Mouse (Mus musculus): Measurements from ENCODE around the gene Naa60. TPM values are rescaled to one million over a fixed set of nuclear protein-coding genes. Genes with fewer than 3 reads are reported as not detected.

Gene Naa60
- total RNA-seq, 2 experiments from 2014 or later: 71.6 to 77.2 TPM

DNA sequence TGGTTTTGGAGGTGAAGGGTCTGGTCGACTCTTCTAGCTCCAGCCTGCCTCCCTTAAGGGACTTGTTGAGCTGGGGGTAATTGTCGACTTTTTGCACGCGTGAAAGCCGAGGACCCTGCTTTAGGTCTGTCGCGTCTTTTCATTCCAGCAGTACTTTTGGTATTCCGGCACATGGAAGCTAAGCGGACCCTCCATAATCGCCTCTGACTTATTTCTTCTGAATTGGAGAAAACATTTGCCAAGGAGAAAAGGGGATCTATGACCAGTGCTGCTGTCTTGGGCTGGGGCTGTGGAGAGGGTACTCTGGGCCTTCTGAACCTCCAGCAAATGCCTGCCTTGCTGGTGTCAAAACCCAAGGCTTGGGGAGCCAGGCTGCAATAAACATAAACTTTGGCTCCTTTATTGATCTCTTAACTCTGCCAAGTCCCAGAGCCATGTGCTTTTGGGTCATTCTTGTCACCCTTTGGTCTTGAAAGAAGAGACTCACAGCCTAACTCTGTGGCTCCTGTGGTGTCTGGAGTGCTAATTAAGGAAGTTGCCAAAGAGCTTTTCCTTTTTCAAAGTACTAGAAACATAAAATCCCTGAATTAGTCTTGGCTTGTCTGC is 13.0 kb downstream of the Naa60 start:
- DNase-seq (ENCODE audit: low spot score in 2 of 2): no peak

DNA sequence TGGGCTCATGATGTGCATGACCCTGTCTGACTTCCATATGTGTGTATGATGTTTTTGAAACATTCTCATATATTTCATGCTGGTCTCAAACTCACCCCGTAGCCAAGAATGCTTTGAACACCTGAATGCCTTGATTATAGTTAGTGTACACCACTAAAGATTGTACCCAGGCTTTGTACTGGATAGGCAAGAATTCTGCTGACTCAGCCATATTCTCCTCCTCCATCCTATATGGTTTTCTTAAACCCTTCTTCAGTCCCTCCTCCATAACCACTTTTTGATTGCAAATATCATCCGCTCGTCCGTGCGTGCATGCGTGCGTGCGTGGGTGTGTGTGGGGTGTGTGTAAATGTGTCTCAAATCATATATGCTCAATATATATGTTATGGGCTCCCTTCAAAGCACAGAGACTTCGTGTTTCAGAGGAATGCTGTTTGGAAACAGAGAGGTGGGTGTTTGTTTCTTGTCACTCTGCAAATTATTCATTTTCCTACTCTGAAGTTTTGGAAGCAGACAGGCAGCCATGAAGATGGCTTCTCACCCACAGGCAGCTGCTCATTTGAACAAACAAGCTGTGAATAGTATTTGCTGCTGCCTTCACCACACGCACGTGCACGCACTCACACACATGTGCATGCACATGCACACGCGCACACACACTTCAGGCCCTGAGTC is 19.6 kb downstream of the Naa60 start:
- DNase-seq (ENCODE audit: low spot score in 2 of 2): no peak

DNA sequence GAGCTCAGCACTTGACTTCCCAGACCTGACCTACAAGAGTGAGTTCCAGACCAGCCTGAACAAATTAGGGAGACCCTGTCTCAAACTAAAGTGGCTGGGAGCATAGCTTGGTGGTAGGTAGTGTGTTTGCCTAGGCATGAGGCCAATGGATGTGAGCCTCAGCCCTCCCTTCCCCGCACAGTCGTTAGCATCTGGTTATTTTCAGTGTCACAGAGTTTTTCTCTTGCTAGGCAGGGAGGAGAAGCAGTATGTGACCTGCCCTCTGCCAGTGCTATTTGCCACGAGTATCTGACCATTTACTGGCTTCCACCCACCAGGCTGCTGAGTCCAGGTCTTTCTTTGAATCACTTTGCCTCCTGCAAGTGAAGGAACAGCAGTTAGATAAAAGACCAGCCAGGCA is 21.6 kb downstream of the Naa60 start:
- no peak for DNase-seq (ENCODE audit: low spot score in 2 of 2)

DNA sequence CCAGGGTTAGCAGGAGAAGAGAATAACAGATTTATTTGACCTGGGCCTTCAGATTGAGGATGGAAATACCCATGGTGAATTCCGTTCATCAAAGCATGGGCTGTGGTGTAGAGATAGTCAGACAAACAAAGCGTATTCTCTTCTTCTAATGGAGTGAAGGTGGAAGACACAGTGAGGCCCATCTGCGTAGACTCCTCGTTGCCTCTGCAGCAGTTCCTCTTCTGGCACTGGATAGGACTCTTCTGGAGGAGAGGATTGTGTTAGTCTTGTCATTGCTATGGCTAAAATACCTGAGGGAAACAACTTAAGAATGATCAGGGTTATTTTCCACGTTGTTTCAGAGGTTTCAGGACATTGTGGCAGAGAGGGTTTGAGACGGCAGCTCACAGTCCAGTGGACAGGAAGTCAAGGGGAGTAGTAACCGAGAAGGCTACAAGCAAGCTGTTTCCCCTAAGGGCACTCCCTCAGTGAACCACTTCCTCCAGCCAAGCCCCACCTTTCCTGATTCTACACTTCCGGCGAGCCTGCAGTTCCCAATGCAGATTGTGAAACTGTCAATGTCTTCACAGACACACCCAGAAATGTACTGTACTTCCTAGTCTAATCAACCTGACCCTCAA is 23.1 kb downstream of the Naa60 start:
- DNase-seq (ENCODE audit: low spot score in 2 of 2): no peak

DNA sequence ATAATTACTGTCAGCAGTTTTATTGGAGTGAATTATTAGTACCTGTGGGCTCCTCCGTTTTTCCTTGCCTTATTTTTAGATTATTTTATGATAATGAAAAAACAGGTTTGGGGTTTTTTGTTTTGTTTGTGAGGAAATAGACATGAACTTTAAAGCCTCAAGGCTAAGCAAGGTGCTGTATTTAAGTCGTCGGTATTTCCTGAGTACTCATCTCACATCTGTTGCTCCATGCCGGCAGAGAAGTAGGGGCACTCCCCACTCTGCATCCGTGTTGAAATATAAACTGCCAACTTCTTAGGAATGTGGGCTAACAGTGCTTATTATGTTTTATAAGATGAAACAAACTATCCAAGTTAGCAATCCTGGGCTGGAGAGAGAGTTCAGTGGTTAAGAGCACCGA is 23.9 kb downstream of the Naa60 start:
- DNase-seq (ENCODE audit: low spot score in 2 of 2): no peak

DNA sequence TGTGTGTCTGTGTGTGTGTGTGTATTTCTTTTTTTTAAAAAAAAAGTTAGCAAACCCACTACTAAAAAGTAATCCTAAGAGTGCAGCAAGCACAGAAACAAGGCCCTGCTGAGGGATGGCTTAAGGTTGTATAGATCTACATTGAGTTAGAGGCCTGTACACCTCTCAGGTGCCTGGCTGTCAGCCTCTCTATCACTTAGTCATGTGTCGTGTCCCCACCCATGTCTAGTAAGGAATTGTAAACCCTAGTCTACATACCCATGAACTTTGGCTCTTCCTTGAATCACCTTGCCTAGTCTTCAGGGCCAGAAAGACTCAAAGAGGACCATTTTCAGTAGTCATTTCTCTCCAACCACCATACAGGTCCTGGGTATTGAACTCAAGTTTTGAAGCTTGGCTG is 24.4 kb downstream of the Naa60 start:
- DNase-seq (ENCODE audit: low spot score in 2 of 2): no peak

DNA sequence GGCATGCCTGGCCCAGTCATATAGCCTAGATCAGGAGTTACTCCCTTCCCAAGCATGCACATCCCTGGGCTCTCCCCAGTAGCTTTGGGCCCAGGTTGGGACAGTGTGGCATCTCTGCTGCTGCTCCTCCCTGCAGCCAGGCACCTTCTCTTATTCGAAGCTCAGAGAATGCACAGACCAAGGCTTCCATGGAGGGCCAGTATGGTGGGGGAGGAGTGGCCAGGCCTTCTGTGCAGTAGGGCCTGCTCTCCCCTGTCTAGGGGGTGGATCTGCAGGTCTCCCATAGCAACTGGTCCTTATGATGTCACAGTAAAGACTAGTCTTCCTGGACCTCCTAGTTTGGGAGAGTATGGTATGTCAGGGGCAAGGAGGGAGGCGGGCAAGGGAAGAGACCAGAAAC is 35.3 kb downstream of the Naa60 start:
- no peak for DNase-seq (ENCODE audit: low spot score in 2 of 2)

DNA sequence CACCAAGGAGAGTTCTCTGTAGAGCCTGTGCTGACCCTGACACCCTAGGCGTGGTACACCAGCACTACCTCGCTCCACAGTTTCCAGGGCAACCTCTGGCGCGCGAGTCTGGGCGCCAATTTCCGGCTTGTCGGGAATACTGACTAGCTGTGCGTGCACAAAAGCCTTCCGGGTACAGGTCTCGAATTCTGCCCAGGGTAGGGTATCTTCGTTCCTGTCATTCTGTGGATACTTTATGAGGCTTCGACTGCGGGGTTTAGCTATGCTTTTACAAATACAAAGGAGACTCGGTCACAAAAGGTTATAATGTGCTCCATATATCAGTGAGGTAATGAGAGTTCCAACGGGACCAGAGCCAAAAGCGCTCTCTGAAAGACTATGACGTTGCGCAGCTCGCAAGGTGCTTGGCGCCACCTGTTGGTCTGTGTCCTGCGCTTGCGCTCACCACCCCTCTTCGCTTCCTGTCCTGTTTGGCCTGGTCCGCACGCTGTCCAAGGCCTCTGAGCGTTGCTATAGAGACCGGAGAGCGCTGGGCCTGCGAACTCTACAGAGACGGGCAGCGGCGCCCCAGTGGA is 36.4 kb downstream of the Naa60 start, which contains the start of the genes 1700037C18Rik and Cluap1:
Gene 1700037C18Rik (minus strand): TSS at position 153 of the 575 bp plus-strand sequence.
Gene Cluap1 (plus strand): TSS at position 265 of the 575 bp plus-strand sequence.
- DNase-seq (ENCODE audit: low spot score in 2 of 2): peak; percentile 65 to 85

DNA sequence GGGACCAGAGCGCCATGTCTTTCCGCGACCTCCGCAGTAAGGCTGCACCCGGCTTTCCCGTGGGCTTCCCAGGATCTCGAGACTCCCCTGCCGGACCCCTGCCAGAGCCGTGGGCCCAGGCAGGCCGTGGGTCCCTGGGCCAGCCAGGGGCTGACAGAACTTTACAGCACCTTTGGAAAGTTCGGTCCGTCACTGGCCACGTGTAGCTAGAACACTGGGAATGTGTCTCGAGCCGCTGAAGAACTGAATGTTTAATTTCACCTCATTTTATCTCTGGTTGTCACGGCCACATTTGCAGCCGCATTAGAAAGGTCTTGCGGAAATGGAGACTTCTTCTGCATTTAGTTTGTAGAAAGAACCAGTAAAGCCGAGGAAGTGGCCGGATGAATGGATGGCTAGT is 36.9 kb downstream of the Naa60 start:
- DNase-seq (ENCODE audit: low spot score in 2 of 2): no peak

DNA sequence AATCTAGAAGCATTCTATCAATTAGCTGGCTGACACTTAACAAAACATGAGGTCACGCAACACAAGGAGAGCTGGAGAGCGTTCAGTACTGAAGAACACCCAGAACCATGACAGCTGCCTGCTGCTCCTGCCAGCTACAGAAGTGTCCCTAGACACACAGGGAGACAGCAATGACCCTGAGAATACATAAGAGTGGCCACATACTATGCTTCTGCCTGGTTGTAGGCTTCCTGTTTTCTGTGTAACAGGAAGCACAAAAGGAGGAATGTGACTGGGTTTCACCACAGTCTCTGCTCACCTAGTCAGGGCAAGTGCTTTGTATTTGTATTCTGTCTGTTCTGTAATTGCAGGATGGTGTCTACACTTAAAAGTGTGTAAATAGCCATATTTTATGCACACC is 48.6 kb downstream of the Naa60 start:
- no peak for DNase-seq (ENCODE audit: low spot score in 2 of 2)

DNA sequence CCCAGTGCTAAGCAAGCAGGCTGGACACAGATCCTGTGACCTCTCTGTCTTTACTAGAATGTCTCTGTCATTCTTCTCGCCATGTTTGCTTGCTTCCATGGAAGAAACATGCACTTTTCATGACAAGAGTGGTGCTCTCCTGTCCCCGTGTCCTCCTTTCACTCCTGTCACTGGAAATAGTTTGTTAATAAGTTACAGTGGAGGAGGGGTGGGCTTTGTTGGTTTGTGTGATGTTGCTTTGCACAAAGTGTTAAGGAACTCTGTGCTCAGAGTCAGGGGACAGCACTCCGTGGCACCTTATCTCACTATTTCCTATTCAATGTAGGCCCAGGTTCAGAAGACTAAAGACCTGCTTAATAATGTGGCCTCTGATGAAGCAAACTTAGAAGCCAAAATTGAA is 51.3 kb downstream of the Naa60 start:
- no peak for DNase-seq (ENCODE audit: low spot score in 2 of 2)

DNA sequence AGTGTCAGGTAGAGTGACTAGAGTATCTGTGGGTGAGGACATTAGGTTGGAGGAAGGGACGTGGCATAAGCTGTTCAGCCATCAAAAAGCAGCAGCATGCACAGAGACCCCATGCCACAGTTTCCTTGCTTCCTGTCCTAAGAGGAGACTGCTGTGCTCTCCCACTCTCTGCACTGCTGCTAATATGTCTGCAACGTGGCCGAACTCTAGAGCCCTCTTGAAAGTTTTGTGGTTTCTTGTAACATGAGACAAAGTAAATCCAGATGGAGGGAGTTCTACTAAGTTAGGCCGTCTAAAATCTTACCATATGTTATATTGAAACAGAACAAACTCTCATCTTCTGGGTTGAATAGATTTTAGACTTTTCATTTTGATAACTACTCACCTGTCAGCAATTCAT is 51.8 kb downstream of the Naa60 start:
- no peak for DNase-seq (ENCODE audit: low spot score in 2 of 2)

DNA sequence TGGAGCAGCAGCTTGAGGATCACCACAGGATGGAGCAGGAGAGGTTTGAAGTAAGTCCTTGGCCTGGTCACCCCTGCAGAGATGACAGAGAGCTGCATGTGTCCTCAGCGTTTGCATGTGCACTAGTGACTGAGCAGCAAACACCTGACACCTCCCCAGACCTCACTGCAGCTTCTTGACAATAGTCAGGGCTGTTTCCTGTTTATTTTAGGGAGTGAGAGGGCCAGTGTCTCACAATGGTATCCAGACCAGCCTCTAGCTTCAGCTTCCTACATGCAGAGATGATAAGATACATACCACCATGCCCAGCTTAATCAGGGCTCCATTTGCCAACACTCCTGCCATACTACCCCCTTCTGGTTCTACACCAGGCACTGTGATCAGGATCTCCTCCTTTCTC is 56.4 kb downstream of the Naa60 start:
- DNase-seq (ENCODE audit: low spot score in 2 of 2): no peak

DNA sequence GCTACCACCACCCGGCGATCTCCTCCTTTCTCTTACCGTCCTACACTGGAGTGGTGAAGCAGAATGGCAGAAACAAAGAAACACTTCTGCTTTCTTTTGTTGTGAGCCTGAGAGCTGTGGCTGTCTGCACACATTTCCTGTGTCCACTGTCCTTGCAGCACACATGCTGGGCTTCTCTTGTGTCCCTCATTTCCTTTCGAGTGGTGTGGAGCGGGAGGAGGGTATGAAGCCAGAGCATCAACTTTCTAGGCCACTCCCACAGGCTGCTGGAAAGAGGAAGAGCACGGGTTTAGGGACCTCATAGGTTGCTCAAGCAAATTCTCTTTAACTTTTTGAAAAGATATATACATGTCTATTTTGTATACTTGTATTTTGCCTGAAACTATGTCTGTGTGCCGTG is 57.0 kb downstream of the Naa60 start:
- DNase-seq (ENCODE audit: low spot score in 2 of 2): no peak

DNA sequence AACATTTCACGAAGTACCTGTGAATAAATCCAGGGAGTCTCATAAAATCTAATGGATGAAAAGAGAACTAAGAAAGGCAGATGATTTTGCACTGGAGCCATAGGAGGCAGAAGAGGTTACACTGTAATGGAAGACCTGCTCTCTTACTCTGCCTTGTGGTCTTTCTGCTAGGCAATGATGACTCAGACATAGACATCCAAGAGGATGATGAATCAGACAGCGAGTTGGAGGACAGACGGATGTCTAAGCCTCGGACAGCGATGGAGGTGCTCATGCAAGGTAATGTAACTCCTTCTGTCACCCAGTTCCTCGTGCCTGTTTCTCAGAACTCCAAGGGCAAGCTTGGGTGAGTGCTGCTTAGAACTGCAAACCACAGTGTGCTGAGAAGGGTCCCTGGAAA is 61.4 kb downstream of the Naa60 start:
- DNase-seq (ENCODE audit: low spot score in 2 of 2): no peak

DNA sequence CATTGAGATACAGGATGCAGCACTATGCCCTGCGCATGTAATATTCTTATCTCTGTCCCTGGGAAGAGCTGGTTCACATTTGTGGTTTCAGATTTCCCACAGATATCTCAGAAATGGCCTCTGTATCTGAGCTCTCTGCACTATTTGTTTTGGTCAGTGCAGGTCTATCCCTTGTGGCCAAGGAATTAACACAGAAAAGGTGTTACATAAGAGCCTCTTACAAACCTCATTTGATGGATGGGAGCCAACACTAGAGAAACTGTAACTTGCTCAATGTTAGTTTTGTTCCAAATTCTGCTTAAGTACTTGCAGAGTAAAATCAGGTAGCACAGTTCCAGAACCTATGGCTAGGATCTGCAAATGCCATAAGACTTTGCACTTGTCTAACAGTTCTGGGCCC is 61.9 kb downstream of the Naa60 start:
- DNase-seq (ENCODE audit: low spot score in 2 of 2): no peak

DNA sequence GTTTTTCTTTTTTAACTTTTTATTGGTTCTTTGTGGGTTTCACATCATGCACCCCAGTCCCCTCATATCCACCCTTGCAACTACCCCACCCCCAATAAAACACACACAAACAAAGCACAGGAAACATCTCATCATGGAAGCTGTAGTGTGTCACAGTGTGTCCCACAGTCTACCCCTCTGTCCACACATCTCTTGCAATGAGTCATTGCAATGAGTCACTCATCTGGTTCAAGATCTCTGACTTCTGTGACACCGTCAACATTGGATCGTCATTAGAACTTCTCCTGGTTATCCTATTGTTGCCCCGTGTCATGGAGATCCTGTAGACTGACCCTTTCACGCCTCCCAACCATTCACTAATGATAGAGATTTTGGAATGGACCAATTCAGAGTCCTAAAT is 62.5 kb downstream of the Naa60 start:
- DNase-seq (ENCODE audit: low spot score in 2 of 2): no peak

DNA sequence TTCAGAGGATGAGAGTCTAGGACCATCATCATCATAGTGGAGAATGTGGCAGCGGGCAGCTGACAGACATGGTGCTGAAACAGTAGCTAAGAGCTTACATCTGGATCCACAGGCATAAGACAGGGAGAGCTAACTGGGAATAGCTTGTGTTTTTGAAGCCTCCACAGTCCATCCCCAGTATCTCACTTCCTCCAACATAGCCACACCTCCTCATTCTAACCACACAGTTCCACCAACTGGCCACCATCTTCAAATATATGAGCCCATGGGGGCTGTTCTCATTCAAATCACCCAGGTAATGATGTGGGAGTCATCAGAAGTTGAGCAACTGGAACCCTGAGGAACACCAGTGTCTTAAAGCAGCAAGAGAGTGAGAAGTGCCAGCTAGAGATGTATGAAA is 79.0 kb downstream of the Naa60 start:
- DNase-seq (ENCODE audit: low spot score in 2 of 2): no peak

Measured in adrenal gland, postnatal 4 days (tissue).